Mouse (Mus musculus) lung, adult 2 months (tissue): Measurements from ENCODE around the gene Ear14.
"Not testable (repeated sequence)": the region's sequence is repeated elsewhere in the genome, so short reads cannot be mapped to it uniquely, and the experiment has no call there.

Experiments
- CTCF ChIP-seq: fragments of 200-500 bp; IDR thresholded peaks from 2 replicates; pipeline ENCODE4 v1.5.1; 2011; ENCODE audit warnings: mild to moderate bottlenecking, low read length, control low read depth; ENCODE audit not compliant: insufficient read depth
- POLR2A ChIP-seq: fragments of 200-500 bp; IDR thresholded peaks from 2 replicates; pipeline ENCODE4 v1.6.1; 2011; ENCODE audit warnings: low read depth, mild to moderate bottlenecking, control low read depth, low read length, borderline replicate concordance; ENCODE audit errors: extremely low read depth

- not testable (repeated sequence) for TF ChIP-seq CTCF, POLR2A
Measured at GRCm38 (mm10) chr14:51220075-51220474, 16.9 kb downstream of the Ear14 start.
